Mouse (Mus musculus) frontal cortex, postnatal 36 days (tissue): ENCODE data around the gene Med16.

Source experiments
- DNase-seq, 2 experiments: peaks; one replicate each; pipeline ENCODE4 v3.0.0; 2022; ENCODE audit warnings: low spot score in 2 of 2

Gene Med16

DNA sequence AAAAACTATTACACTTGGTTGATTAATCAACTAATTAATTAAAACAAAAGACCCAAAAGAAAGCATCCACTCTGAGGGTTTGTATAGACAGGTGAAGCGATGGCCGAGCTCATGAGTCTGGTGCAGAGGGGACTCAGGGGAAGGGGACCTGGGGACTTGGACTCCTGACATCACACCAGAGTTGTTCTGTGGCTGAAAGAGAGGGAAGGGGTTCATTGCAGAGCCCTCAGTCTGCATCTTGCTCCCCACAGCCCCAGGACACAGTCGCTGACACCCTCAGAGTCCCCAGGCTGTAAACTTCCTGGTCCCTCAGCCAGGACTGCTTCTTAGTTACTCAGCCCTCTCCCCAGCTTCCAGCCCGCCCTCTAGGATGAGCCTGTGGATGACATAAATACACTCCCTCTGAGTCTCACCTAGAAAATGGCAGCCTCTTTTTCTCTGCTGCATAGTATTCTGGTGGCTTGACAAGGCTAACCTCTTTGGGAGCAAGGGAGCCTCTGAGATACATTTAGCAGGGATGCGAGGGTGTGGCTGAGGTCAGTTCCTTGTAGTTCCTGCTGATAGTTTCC is 8.9 kb upstream of the Med16 start:
- no peak for DNase-seq

DNA sequence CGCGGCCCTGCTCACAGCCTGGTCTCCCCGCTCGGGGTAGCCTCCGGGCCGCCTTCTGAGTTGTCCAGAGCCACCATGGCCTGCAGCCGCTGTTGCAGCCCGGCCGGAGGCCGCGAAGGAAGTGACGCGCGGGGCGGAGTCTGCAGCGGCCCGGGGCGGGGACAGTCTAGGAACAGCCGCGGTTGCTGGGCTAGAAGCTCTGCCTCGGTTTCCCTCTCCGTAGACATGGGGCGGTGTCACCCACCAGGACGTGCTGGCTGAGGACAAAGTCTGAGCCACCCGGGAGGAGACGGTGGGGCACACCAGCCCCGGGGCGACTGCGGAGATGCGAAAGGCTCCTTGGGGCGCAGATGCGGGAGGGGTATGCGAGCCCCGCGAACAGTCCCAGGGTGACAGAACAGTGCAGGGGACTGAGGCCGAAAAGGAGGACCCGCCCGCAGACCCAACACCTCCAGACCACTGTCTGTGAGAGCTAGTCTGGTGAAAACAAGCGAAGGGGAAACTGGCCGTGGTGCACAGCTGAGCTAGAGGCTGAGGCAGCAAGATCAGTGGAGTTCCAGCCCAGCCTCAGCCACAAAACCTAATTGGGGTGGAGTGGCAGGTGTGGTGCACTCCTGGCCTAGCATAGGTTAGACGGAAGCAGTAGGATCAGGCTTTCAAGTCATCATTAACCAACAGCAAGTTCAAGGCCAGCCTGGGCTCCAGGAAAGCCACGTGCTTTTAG is 8.2 kb upstream of the Med16 start, which contains the start of gene Kiss1r:
Kiss1r (plus strand) TSS at position 164 of the 724 bp plus-strand sequence.
- DNase-seq: peak; percentile 82

DNA sequence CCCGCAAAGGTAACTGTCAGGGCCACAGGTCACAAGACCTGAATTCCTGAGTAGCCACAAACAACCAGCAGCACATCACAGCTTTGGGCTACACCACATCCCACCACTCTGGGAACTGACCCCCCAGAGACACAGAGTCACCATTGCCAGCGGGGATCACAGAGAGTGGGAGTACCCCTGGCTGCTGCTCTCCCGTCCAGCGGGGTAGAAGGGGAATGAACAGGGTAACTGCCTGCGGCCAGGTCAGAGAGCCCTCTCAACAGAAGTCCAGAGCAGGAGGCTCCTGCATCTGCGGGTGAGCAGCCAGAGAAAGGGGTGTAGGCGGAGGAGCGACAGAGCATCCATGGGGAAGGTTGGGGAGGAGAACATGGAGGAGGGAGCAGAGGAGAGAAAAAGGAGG is 7.4 kb upstream of the Med16 start:
- peak in 1 of 2 experiments; percentile 31 for DNase-seq

DNA sequence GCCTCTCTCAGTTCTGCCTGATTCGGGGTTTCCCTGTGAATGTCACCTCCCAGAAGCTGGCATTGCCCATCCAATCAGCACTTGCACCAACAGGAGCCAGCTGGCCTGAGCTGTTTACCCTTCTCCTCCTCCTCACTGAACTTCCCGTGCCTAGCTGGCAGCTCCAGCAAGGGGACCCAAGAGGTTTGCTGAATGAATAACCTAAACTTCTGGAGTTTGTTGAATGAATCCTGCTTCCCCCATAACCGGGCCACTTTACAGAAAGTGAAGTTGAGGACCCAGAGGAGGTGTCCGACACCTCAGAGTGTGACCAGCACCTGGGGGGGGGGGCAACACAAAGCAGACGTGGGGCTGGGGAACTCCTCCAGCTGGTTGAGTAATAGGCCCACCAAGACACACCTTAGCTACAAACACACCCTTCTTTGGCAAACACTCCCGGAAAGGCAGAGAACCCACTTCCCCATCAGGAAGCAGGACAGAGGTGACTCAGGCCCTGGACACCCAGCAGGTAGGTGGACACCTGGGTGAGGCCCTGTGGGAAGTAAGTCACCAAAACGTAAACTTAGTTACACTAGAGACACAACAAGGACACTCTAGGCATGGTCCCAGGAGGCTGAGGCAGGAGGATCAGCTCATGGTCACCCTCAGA is 6.3 kb upstream of the Med16 start:
- no peak for DNase-seq

DNA sequence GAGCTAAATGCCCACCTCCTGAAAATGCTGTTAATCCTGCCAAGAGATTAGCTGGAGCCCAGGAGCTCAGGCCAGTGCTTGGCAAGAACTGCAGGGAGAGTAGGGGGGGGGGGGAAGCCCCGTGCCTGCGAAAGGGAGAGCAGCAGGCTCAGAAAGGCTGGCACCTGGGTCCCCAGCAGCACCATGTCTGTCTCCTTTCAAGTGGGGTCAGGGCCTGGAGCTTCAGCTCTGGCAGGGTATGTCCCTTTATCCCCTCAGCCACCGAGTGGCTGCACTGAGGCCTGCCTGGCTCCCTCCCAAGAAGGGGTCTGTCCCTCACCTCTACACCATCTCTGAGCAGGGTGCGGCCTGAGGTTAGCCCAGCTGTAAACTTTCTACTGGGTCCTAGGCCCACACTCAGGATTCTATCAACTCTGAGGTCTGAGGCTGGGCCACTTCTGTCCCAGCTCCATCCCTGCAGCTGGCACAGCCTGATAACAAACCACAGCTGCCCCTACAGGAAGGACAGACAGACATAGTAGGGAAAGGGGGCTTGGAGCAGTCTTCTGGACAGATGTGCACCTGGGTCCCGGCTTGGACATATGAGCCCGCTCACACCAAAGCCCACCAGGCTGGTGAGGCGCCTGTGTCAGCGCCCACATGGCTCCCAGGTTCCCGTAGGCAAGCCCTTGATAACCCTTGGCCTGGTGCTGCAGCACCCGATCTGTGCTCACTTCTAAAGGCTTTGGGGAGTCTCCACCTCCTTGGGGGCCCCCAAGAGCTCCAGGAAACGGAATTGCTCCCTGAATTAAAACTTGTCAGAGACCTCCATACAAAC is 5.6 kb upstream of the Med16 start:
- no peak for DNase-seq

DNA sequence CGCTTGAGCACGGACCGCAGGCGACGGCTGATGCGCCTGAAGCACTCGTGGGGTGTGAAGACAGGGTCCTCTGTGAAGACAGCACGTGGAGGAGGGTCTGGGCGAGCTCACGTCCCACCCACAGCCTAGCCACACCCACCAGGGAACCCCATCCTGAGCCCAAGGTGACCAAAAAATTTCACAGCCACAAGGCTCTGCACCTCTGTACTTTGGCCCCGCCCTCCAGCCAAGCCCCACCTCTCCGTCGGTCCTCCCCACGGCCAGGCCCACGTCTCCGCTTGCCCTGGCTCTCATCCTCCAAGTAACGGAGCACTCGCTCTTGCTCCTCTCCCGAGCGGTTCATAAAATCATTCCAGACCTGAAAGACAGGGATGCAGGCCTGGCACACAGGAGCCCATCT is 3.7 kb upstream of the Med16 start:
- DNase-seq: no peak

DNA sequence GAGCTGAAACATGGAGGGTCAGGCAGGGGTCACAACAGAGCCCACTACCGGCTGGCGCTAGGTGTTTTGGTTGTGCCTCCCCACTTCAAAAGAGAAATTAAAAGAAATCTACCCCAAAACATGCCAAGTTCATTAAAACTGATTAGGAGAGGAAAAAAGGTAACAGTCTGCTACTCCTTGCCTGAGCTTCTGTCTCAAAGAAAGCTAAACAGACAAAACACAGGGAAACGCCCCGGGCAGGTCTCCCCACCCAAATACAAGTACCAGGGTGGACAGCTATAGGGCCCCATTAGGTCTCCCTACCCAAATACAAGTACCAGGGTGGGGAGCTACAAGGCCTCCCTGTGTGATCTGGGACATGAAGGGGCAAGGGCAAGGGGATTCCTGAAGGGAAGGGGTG is 1.8 kb upstream of the Med16 start, which contains the start of gene Gm26602:
Gm26602 (plus strand) TSS at position 301 of the 400 bp plus-strand sequence.
- no peak for DNase-seq

DNA sequence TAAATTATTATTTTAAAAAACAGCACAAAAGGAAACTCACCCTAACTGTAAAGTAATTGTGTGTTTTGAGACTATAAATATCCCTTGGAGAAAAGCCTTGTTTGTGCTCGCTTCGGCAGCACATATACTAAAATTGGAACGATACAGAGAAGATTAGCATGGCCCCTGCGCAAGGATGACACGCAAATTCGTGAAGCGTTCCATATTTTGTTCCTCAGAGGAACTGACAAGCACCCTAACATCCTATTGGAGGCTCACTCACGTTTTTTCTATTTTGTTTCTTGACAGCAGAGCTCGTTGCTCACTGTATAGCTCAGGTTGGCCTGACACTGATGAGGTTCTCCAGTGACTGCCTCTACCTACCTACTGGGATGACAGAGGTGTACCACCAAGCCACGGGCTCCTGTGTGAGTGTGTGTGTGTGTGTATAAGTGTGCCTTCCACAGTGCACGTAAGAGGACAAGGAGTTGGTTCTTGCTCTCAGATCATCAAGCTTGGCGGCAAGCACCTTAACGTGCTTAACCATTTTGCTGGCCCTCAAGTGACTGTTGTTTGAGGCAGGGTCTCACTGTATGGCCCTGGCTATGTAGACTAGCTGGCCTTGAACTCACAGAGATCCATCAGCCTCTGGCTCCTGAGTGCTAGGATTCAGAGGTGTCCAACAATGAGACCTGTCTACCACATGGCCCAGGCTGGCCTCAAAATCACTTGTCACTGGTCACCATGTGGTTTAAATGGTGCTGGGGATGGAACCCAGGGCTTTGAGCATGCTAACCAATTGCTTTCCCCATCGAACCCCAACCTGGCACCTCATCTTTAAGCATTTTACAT is 584 bp upstream of the Med16 start:
- DNase-seq: peak in 1 of 2 experiments; percentile 73

DNA sequence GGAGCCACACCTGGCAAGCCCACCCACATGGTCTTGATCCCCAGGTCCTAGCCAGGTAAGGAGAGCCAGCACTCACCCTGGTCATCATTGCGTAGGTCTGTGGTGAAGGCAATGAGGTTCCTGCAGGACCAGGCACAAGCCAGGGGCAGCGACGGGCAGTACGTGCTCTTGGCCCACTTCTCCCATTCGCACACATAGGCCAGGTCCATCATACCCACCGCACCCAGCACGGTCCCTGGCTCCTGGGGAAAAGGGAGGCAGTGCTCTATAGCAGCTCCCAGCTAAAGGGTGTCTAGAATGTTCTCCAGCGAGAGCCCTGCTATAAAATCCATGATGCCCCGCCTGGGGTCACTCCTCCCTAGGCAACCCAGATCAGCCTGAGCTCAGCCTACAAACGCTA is 1.3 kb downstream of the Med16 start:
- DNase-seq: no peak

DNA sequence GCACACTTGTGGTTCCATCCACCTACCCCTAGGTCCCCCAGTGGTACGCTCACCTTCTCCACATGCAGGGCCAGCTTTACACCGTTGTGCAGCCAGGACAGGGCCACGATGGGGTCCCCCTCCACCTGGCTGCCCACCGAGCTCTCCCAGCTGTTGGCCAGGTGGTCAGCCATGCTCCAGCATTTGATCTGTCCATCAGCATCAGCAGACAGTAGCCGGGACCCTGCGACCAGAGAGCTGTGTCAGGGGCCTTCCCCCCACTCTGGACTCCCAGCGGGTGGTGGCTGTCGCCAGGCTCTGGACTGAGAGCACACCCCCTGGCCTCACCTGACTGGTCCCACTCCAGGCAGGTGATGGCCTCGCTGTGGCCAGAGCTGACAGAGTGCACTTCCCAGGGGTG is 2.0 kb downstream of the Med16 start:
- DNase-seq: no peak

DNA sequence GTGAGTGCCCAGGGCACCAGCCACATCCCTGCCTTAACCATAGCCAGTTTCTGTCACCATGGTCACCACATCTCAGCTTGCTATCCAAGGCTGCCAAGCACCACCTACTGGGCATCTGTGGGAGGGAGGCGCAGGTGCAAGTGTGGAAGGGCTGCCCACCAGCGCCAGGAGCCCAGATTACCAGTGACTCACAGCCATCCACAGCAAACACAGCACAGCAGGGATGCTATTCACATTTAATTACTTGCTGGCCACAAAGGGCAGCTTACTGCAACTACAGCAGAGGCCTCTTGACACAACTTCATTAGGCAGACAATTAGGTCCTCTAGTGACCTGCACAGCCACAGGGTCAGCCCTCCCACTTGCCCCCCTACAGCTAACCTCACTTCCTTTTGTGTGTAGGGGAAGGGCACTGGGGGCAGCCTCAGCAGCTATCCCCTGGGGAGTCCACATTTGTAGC is 7.7 kb downstream of the Med16 start:
- DNase-seq: peak; percentile 80 to 89

DNA sequence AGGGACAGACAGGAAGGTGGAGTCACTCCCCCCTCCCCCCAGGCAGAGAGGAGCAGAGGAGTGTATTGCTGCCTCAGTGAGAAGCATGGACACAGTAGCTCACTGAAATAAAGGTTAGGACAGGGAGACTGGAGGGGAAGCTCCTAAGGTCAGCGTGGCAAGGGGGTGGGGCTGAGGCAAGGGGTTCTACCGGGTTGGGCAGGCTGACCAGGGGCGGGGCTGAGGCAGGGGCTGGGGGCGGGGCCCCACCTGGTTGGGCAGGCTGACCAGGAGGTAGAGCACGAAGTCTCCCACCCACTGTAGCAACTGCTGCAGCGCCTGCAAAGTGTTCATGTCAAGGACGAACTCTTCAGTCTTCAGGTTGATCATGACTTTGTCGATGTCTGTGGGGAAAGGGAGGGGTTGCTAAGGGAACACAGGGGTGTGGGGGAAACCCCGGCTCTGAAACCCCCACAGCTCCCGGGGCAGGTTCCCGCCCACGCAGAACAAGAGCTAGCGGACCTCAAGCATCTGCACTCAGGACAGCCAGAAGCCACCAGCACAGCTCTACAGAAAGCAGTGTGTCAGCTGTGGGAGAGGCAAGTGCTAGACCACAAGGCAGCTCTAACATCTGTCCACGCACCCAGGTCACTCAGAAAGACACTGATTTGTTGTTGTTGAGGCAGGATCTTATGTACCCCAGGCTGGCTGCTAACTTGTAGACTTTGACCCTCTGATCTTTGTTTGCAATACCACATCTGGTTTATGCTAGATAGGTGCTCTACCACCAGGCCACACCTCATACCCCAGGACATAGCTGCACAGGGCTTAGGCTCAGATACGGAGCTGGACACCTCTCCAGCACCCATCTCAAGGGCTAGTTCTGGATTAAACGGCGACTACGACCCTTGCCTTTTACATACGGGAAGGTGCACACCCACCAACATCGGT is 11.1 kb downstream of the Med16 start:
- DNase-seq: no peak

DNA sequence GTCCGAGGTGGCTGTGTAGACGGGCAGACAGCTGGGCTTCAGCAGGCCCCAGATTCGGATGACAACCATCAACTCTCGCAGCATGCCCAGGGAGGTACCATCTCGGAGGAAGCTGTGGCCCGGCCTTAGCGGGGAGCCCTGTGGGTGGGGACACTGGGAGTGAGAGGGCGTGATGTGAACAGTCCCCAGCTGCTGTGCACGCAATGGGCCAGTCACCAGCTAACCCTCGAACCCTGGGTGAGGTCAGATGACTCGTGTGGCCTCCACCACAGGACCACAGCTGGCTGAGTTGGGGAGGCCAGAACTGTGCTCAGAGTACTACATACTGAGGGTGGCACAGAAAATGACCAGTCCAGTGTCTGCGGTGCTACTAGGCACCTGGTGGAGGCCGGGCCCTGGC is 11.9 kb downstream of the Med16 start:
- no peak for DNase-seq

DNA sequence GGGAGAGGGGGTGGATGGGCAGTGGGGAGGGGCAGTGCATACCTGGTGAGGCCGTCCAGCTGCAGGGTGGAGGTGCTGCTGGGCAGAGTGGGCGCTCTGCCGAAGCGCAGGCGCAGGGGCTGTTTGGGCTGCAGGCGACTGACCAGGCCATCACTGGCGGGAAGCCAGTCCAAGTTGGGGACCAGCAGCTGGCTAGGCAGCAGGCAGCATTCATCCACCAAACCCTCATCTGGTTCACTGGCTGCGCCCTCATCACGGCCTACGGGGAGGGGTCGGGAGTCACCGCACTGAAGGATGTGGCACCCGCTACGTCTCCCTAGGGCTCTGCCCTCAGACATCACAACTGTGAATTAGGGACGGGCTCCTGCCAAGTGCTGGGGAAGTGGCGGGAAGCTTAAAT is 12.4 kb downstream of the Med16 start:
- no peak for DNase-seq

DNA sequence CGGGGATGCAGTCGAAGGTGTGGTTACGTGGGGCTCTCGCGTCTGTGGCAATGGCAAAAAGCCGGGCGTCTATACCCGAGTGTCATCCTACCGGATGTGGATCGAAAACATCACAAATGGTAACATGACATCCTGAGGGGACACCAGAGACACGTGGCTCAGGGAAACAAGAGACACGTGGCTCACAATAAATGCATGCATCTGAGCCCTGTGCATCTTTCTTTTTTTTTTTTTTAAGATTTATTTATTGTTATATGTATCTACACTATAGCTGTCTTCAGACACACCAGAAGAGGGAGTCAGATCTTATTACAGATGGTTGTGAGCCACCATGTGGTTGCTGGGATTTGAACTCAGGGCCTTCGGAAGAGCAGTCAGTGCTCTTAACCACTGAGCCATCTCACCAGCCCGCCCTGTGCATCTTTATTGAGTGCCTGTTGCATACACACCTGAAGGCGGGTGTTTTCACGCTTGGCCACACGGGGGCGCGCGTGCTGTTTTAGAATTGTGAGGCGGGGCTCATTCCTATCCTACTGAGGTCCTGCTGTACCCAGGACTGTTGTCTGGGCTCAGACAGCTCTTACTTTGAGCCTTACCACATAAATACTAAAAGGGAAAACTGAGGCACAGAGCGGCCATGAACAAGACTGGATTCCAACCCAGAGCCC is 16.1 kb downstream of the Med16 start:
- DNase-seq: peak; percentile 79 to 81

DNA sequence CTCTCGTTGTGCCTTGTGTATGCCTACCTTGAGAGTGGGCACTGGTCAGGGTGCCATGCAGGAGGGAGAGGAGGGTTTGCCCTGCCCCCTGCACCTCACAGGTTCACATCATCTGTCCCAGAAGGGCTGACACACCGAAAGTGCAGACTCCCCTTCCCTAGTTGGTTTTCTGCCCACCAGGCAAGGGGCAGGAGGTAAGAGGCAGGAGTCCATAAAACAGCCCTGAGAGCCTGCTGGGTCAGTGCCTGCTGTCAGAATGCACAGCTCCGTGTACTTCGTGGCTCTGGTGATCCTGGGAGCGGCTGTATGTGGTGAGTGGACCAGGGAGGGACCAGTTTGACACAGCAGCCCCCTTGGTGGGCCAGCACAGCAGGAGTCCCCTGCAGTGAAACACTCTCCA is 18.1 kb downstream of the Med16 start, which contains the start of gene Cfd:
Cfd (plus strand) TSS at position 184 of the 400 bp plus-strand sequence.
- no peak for DNase-seq

DNA sequence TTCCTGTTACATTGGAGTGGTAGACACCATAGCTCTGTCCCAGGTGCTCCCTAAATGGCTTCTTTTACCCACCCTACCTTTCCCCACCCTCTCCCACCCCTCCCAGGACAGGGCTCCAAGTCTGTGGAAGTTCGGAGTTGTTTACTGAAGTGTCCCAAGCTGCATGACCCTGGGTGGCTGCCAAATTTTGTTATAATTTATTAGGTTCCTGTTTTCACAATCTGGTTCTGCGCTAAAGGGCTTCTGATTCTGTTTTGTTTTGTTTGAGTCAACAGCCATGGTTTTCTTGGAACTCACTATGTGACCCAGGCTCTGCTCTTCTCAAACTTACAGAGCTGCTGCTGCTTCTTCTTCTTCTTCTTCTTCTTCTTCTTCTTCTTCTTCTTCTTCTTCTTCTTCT is 19.3 kb downstream of the Med16 start:
- DNase-seq: no peak

DNA sequence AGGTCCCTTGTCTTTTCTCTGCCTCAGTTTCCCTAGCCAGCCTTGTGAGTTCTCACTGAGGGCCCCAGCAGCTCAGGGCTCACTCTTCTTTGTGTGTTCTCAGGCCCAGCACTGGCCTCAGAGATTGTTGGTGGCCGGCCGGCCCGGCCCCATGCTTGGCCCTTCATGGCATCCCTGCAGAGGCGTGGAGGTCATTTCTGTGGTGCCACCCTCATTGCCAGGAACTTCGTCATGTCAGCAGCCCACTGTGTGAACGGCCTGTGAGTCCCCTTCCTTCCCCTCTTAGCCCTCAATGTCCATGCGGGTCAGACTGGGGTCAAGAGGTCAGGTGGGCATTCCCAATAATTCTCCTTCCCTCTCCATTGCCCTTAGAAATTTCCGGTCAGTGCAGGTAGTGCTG is 22.1 kb downstream of the Med16 start:
- DNase-seq: no peak

DNA sequence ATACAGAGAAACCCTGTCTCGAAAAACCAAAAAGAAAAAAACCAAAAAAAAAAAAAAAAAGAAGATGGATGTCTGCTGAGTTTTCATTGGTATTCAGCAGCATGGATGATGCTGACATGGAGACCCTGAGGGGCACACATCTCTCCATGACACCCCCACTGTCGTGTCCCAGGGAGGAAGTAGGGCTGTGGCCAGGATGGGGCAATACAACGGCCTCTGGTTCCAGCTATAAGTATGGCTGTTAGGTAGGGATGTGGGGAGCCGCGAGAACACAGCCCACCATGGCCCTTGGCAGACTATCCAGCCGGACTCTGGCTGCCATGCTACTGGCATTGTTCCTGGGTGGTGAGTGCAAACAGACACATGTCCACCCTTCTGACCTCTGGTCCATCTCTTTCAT is 22.7 kb downstream of the Med16 start, which contains the start of gene Elane:
Elane (plus strand) TSS at position 194 of the 400 bp plus-strand sequence.
- no peak for DNase-seq
